In genomic region chr6:68668433-68668832, GRCm38 (mm10) we compare ENCODE assay signal across 7 mouse cellular contexts.
A peak's percentile ranks its signal among the peaks of the same experiment; 100 is the strongest.
DNase-seq lines count a peak whose midpoint lies in the region; ATAC-seq and TF ChIP-seq lines count a peak whose summit lies in the region.
"Not testable (repeated sequence)": the region's sequence is repeated elsewhere in the genome, so short reads cannot be mapped to it uniquely, and the experiment has no call there.

No protein-coding gene starts in this region.

- 2% methylated on average over 10 of the region's 10 CpGs for WGBS in intestine, postnatal 0 days
- WGBS in limb, embryonic 11.5 days: 5% methylated on average over 10 of the region's 10 CpGs
- under 1% methylated on average over 10 of the region's 10 CpGs for WGBS in midbrain, embryonic 15.5 days
- 2% methylated on average over 10 of the region's 10 CpGs for WGBS in small intestine, adult 2 months

- not testable (repeated sequence) for ATAC-seq in intestine, postnatal 0 days; limb, embryonic 11.5 days (ENCODE audit: insufficient number of reproducible peaks, low FRiP score, low TSS enrichment, low read depth)
- peak; percentile 73; the same call in 1 of the 2 replicates for ATAC-seq in midbrain, embryonic 15.5 days (replicated peaks)

- H3K9ac ChIP-seq in intestine, postnatal 0 days (ENCODE audit: low read depth, low read length); limb, embryonic 11.5 days (ENCODE audit: low read length); midbrain, embryonic 15.5 days: not testable (repeated sequence)

- H3K9me3 ChIP-seq in intestine, postnatal 0 days (ENCODE audit: control insufficient read depth); limb, embryonic 11.5 days (ENCODE audit: control insufficient read depth, low read length); midbrain, embryonic 15.5 days: not testable (repeated sequence)

- not testable (repeated sequence) for H3K4me2 ChIP-seq in intestine, postnatal 0 days (replicated peaks; ENCODE audit: low read depth); limb, embryonic 11.5 days (ENCODE audit: low read depth, severe bottlenecking)
- H3K4me2 ChIP-seq in midbrain, embryonic 15.5 days: peak overlapping the region; percentile 37

- not testable (repeated sequence) for H3K4me3 ChIP-seq in intestine, postnatal 0 days (ENCODE audit: low read depth, low read length); limb, embryonic 11.5 days (ENCODE audit: low read depth, low read length); midbrain, embryonic 15.5 days; small intestine, adult 2 months (ENCODE audit: low read depth, low read length)

- not testable (repeated sequence) for H3K36me3 ChIP-seq in intestine, postnatal 0 days (ENCODE audit: control insufficient read depth, insufficient read depth); limb, embryonic 11.5 days (ENCODE audit: control insufficient read depth, insufficient read depth, low read length); midbrain, embryonic 15.5 days (replicated peaks); small intestine, adult 2 months (ENCODE audit: control insufficient read depth, insufficient read depth, low read length)

- not testable (repeated sequence) for H3K4me1 ChIP-seq in intestine, postnatal 0 days (replicated peaks; ENCODE audit: control insufficient read depth, insufficient read depth, low read length); limb, embryonic 11.5 days (ENCODE audit: control insufficient read depth, insufficient read depth, low read length); midbrain, embryonic 15.5 days; small intestine, adult 2 months (ENCODE audit: control insufficient read depth, insufficient read depth, insufficient read length, low read length)

- TF ChIP-seq CTCF in intestine, postnatal 0 days (IDR thresholded peaks at IDR 0.05; ENCODE audit: low read depth): peak; percentile 85
- TF ChIP-seq CTCF in small intestine, adult 2 months (IDR thresholded peaks at IDR 0.05; ENCODE audit: extremely low read depth, insufficient read length, insufficient replicate concordance, low read depth, low read length): peak; percentile 66; the same call in 1 of the 2 replicates

- H3K27ac ChIP-seq in intestine, postnatal 0 days (ENCODE audit: low read depth, low read length); limb, embryonic 11.5 days (replicated peaks; ENCODE audit: low read depth, low read length); midbrain, embryonic 15.5 days; small intestine, adult 2 months (ENCODE audit: insufficient read depth, low read depth, low read length): not testable (repeated sequence)

- DNase-seq in ZHBTc4 (ENCODE audit: low read depth, low spot score): peak; percentile 71
- DNase-seq in embryo, embryonic 10 days (ENCODE audit: low spot score): peak; percentile 63
- peak; percentile 10 for DNase-seq in gastrocnemius, postnatal 10 days
- peak; percentile 72 for DNase-seq in limb, embryonic 11.5 days (ENCODE audit: low spot score)

- not testable (repeated sequence) for H3K27me3 ChIP-seq in intestine, postnatal 0 days (replicated peaks; ENCODE audit: control insufficient read depth, insufficient read depth, low read length); limb, embryonic 11.5 days (ENCODE audit: control insufficient read depth, insufficient read depth, low read length); midbrain, embryonic 15.5 days (replicated peaks); small intestine, adult 2 months (ENCODE audit: control insufficient read depth, insufficient read depth, low read length)

- not testable (repeated sequence) for TF ChIP-seq POLR2A in small intestine, adult 2 months (IDR thresholded peaks at IDR 0.05; ENCODE audit: low read depth, low read length)

Comparison
In these comparisons a context has a peak if more than half of its experiments do, and no peak if none do; other contexts are left out.
1. DNase-seq: peak in every context shown above with its lines; median percentile 72 in limb, embryonic 11.5 days; 71 in ZHBTc4; 63 in embryo, embryonic 10 days; 10 in gastrocnemius, postnatal 10 days.